Mouse (Mus musculus) erythroblast, embryonic 14.5 days (primary cell): ENCODE measurements around the gene Nradd.

Experiments used
- GATA1 ChIP-seq: IDR thresholded peaks from 2 replicates; pipeline ENCODE4 v1.6.1; 2012; ENCODE audit warnings: low read length, inconsistent platforms, mixed read lengths
- TAL1 ChIP-seq: IDR thresholded peaks from 3 replicates; pipeline ENCODE4 v1.6.1; 2012; ENCODE audit warnings: low read length, inconsistent platforms, mixed read lengths

- TF ChIP-seq TAL1 = no peak
- no peak for TF ChIP-seq GATA1
These were observed 4.1 kb downstream of the Nradd start for GRCm38 (mm10) chr9:110620180-110620579.
